Mouse (Mus musculus) midbrain, embryonic 16.5 days (tissue): ENCODE measurements around the gene Map3k10. TPM values are rescaled to one million over a fixed set of nuclear protein-coding genes. Genes with fewer than 3 reads are reported as not detected.

ENCODE experiments used
- ATAC-seq: fragments of 200-750 bp; cut with Nextera tagmentation; 2 replicates; pipeline ENCODE4 v1.8.0; 2017; ENCODE audit warnings: moderate TSS enrichment
- H3K27ac ChIP-seq: fragments of 300-500 bp; sonication (generic); 2 replicates; pipeline ENCODE4 v1.5.1; 2014; ENCODE audit warnings: mild to moderate bottlenecking, low read length, mixed read lengths
- H3K27me3 ChIP-seq: fragments of 300-500 bp; sonication (generic); 2 replicates; pipeline ENCODE4 v1.6.1; 2014; ENCODE audit warnings: low read depth, low read length, mixed read lengths; ENCODE audit not compliant: control insufficient read depth, insufficient read depth
- H3K36me3 ChIP-seq: fragments of 300-500 bp; sonication (generic); 2 replicates; pipeline ENCODE4 v1.6.1; 2014; ENCODE audit warnings: mild to moderate bottlenecking, low read length, moderate library complexity, mixed read lengths; ENCODE audit not compliant: control insufficient read depth, insufficient read depth
- H3K4me1 ChIP-seq: fragments of 300-500 bp; sonication (generic); 2 replicates; pipeline ENCODE4 v1.6.1; 2014; ENCODE audit warnings: mild to moderate bottlenecking, low read length, mixed read lengths; ENCODE audit not compliant: control insufficient read depth, insufficient read depth
- H3K4me2 ChIP-seq: fragments of 300-500 bp; sonication (generic); 2 replicates; pipeline ENCODE4 v1.6.1; 2014; ENCODE audit warnings: mild to moderate bottlenecking, low read length, mixed read lengths
- H3K4me3 ChIP-seq: fragments of 300-500 bp; sonication (generic); 2 replicates; pipeline ENCODE4 v1.5.1; 2014; ENCODE audit warnings: low read depth, mild to moderate bottlenecking, low read length, moderate library complexity, mixed read lengths
- H3K9ac ChIP-seq: fragments of 300-500 bp; sonication (generic); 2 replicates; pipeline ENCODE4 v1.6.1; 2014; ENCODE audit warnings: low read depth, low read length, mixed read lengths
- H3K9me3 ChIP-seq: fragments of 300-500 bp; sonication (generic); replicated peaks from 2 replicates; pipeline ENCODE4 v1.6.1; 2014; ENCODE audit warnings: mild to moderate bottlenecking, low read length, mixed read lengths; ENCODE audit not compliant: control insufficient read depth, poor library complexity, severe bottlenecking
- WGBS: fragments of 180-500 bp; shearing (Covaris S2); extraction: QIAGEN DNeasy Blood & Tissue Kit; methylation state at CpG from one replicate; pipeline ENCODE4 v1.1.7; 2014; 5-methylcytosine and 5-hydroxymethylcytosine counted together
- polyA plus RNA-seq: library from polyadenylated mRNA; unstranded; fragments of >200 nt; fragmentation: Nextera tagmentation; extraction: Ambion mirVana; gene quantifications from 2 replicates; pipeline ENCODE4 v1.2.1, GENCODE M21; 2015

Map3k10 gene
- polyA plus RNA-seq, 1 experiment from 2014 or later, result 16.9 TPM

- no peaks in the 10 kb centered on the region for H3K27me3 ChIP-seq
- no peak overlapping the region for H3K4me3 ChIP-seq
- H3K9me3 ChIP-seq, result no peaks in the 10 kb centered on the region
- no peak for ATAC-seq
- no peak overlapping the region for H3K9ac ChIP-seq
- H3K36me3 ChIP-seq, result no peaks in the 10 kb centered on the region
- WGBS, result 58% methylated on average over 1 of the region's 1 CpGs
- H3K4me2 ChIP-seq, result no peak overlapping the region
- H3K4me1 ChIP-seq, result peaks cover 17% of the 10 kb centered on the region
- H3K27ac ChIP-seq, result no peak overlapping the region
These were observed 12.6 kb upstream of the Map3k10 start for GRCm38 (mm10) chr7:27687043-27687442.

- peak overlapping the region; percentile 37 for H3K4me2 ChIP-seq
- ATAC-seq, result no peak
- H3K27ac ChIP-seq, result no peak overlapping the region
- peaks cover 17% of the 10 kb centered on the region for H3K4me1 ChIP-seq
- peak overlapping the region; percentile 22 for H3K4me3 ChIP-seq
- H3K27me3 ChIP-seq, result no peaks in the 10 kb centered on the region
- WGBS, result 0% methylated on average over 6 of the region's 6 CpGs
- H3K36me3 ChIP-seq, result no peaks in the 10 kb centered on the region
- H3K9ac ChIP-seq, result 0 out of 2 replicates have a peak overlapping the region, but pooled peaks have one; percentile 20
- no peaks in the 10 kb centered on the region for H3K9me3 ChIP-seq
These were observed 11.3 kb upstream of the Map3k10 start for GRCm38 (mm10) chr7:27685681-27686080.

GRCm38 (mm10) chr7:27685220-27685619 lies 10.8 kb upstream of the Map3k10 start:
- no peak overlapping the region for H3K27ac ChIP-seq

GRCm38 (mm10) chr7:27683218-27683617 lies 8.8 kb upstream of the Map3k10 start:
- no peak for ATAC-seq
- H3K4me3 ChIP-seq, result no peak overlapping the region
- H3K27ac ChIP-seq, result no peak overlapping the region
- H3K9me3 ChIP-seq, result no peaks in the 10 kb centered on the region
- 66% methylated on average over 2 of the region's 2 CpGs for WGBS
- no peaks in the 10 kb centered on the region for H3K27me3 ChIP-seq
- no peaks in the 10 kb centered on the region for H3K36me3 ChIP-seq
- no peak overlapping the region for H3K9ac ChIP-seq
- H3K4me1 ChIP-seq, result peaks cover 5% of the 10 kb centered on the region; the same call in 1 of the 2 replicates
- no peak overlapping the region for H3K4me2 ChIP-seq

More at GRCm38 (mm10) chr7:27685220-27685619, 10.8 kb upstream of the Map3k10 start:
- ATAC-seq, result no peak
- H3K9me3 ChIP-seq, result no peaks in the 10 kb centered on the region
- H3K36me3 ChIP-seq, result no peaks in the 10 kb centered on the region
- H3K4me2 ChIP-seq, result peak overlapping the region; percentile 37
- H3K4me3 ChIP-seq, result peak overlapping the region; percentile 22
- H3K27me3 ChIP-seq, result no peaks in the 10 kb centered on the region
- H3K4me1 ChIP-seq, result peaks cover 15% of the 10 kb centered on the region
- no peak overlapping the region for H3K9ac ChIP-seq
- 34% methylated on average over 5 of the region's 5 CpGs for WGBS

GRCm38 (mm10) chr7:27675222-27675612 lies 819 bp upstream of the Map3k10 start:
- no peak for ATAC-seq
- H3K4me2 ChIP-seq, result peak overlapping the region; percentile 95
- 23% methylated on average over 14 of the region's 14 CpGs for WGBS
- H3K4me3 ChIP-seq, result peak overlapping the region; percentile 75
- no peaks in the 10 kb centered on the region for H3K9me3 ChIP-seq
- peaks cover 34% of the 10 kb centered on the region for H3K4me1 ChIP-seq
- no peak overlapping the region for H3K27ac ChIP-seq
- no peaks in the 10 kb centered on the region for H3K27me3 ChIP-seq
- H3K9ac ChIP-seq, result peak overlapping the region; percentile 91; the same call in 1 of the 2 replicates
- no peaks in the 10 kb centered on the region for H3K36me3 ChIP-seq

- no peaks in the 10 kb centered on the region for H3K9me3 ChIP-seq
- no peak; the same call in 1 of the 2 replicates for ATAC-seq
- H3K27me3 ChIP-seq, result no peaks in the 10 kb centered on the region
- peak overlapping the region; percentile 85 for H3K27ac ChIP-seq
- under 1% methylated on average over 32 of the region's 38 CpGs for WGBS
- peak overlapping the region; percentile 91 for H3K9ac ChIP-seq
- H3K4me3 ChIP-seq, result peak overlapping the region; percentile 75
- peak overlapping the region; percentile 95 for H3K4me2 ChIP-seq
- H3K36me3 ChIP-seq, result no peaks in the 10 kb centered on the region; the same call in 1 of the 2 replicates
- H3K4me1 ChIP-seq, result peaks cover 38% of the 10 kb centered on the region
These were observed 240 bp downstream of the Map3k10 start for GRCm38 (mm10) chr7:27674195-27674521.

GRCm38 (mm10) chr7:27673575-27674131 lies 745 bp downstream of the Map3k10 start:
- Histone ChIP-seq H3K9ac (peak overlapping the region; percentile 91), H3K9me3 (no peaks in the 10 kb centered on the region), H3K27me3 (no peaks in the 10 kb centered on the region), H3K4me2 (peak overlapping the region; percentile 95), H3K36me3 (no peaks in the 10 kb centered on the region; the same call in 1 of the 2 replicates), H3K4me1 (peaks cover 38% of the 10 kb centered on the region), H3K27ac (peak overlapping the region; percentile 85), H3K4me3 (peak overlapping the region; percentile 75)
- ATAC-seq, result peak; percentile 40
- 2% methylated on average over 42 of the region's 52 CpGs for WGBS

- Histone ChIP-seq H3K27me3 (no peaks in the 10 kb centered on the region), H3K36me3 (no peaks in the 10 kb centered on the region; the same call in 1 of the 2 replicates), H3K4me1 (peaks cover 38% of the 10 kb centered on the region), H3K9ac (peak overlapping the region; percentile 91), H3K27ac (peak overlapping the region; percentile 85; the same call in 1 of the 2 replicates), H3K4me2 (peak overlapping the region; percentile 95), H3K9me3 (no peaks in the 10 kb centered on the region), H3K4me3 (peak overlapping the region; percentile 75)
- WGBS, result 51% methylated on average over 9 of the region's 9 CpGs
- ATAC-seq, result 0 out of 2 replicates have a peak, but pooled peaks have one; percentile 0
These were observed 1.3 kb downstream of the Map3k10 start for GRCm38 (mm10) chr7:27673064-27673574.

GRCm38 (mm10) chr7:27662038-27662437 lies 12.4 kb downstream of the Map3k10 start:
- Histone ChIP-seq H3K36me3 (peaks cover 35% of the 10 kb centered on the region), H3K4me1 (no peaks in the 10 kb centered on the region), H3K4me2 (no peak overlapping the region), H3K27me3 (no peaks in the 10 kb centered on the region), H3K9me3 (no peaks in the 10 kb centered on the region), H3K27ac (no peak overlapping the region), H3K9ac (no peak overlapping the region), H3K4me3 (no peak overlapping the region)
- WGBS, result 95% methylated on average over 4 of the region's 4 CpGs
- no peak for ATAC-seq
